Mouse (Mus musculus) kidney, postnatal 0 days (tissue): ENCODE measurements around the gene Rgs17. TPM values are rescaled to one million over a fixed set of nuclear protein-coding genes. Genes with fewer than 3 reads are reported as not detected.
"Not testable (repeated sequence)": the region's sequence is repeated elsewhere in the genome, so short reads cannot be mapped to it uniquely, and the experiment has no call there.

Experiments used
- ATAC-seq: fragments of 200-750 bp; cut with Nextera tagmentation; replicated peaks from 2 replicates; pipeline ENCODE4 v1.8.0; 2017; ENCODE audit warnings: low read depth, moderate number of reproducible peaks, moderate TSS enrichment, moderate library complexity; ENCODE audit not compliant: low FRiP score
- DNase-seq: peaks from one replicate; pipeline ENCODE4 v3.0.0-alpha.2; 2016; ENCODE audit warnings: low spot score
- H3K27ac ChIP-seq: fragments of 300-500 bp; sonication (generic); 2 replicates; pipeline ENCODE4 v1.5.1; 2014; ENCODE audit warnings: mild to moderate bottlenecking
- H3K27me3 ChIP-seq: fragments of 300-500 bp; sonication (generic); 2 replicates; pipeline ENCODE4 v1.6.1; 2014; ENCODE audit warnings: low read length, mixed read lengths; ENCODE audit not compliant: insufficient read depth
- H3K36me3 ChIP-seq: fragments of 300-500 bp; sonication (generic); 2 replicates; pipeline ENCODE4 v1.6.1; 2014; ENCODE audit warnings: low read length, mixed read lengths; ENCODE audit not compliant: insufficient read depth
- H3K4me1 ChIP-seq: fragments of 300-500 bp; sonication (generic); replicated peaks from 2 replicates; pipeline ENCODE4 v1.6.1; 2014; ENCODE audit warnings: antibody characterized with exemption, low read length, mixed read lengths; ENCODE audit not compliant: insufficient read depth
- H3K4me2 ChIP-seq: fragments of 300-500 bp; sonication (generic); 2 replicates; pipeline ENCODE4 v1.6.1; 2014; ENCODE audit warnings: mild to moderate bottlenecking, low read length, moderate library complexity, mixed read lengths
- H3K4me3 ChIP-seq: fragments of 300-500 bp; sonication (generic); replicated peaks from 2 replicates; pipeline ENCODE4 v1.5.1; 2014; ENCODE audit warnings: low read depth, low read length
- H3K9ac ChIP-seq: fragments of 300-500 bp; sonication (generic); 2 replicates; pipeline ENCODE4 v1.6.1; 2014; ENCODE audit warnings: low read depth, low read length
- H3K9me3 ChIP-seq: fragments of 300-500 bp; sonication (generic); replicated peaks from 2 replicates; pipeline ENCODE4 v1.6.1; 2016; ENCODE audit warnings: low read length, inconsistent platforms, mixed read lengths
- CTCF ChIP-seq: IDR thresholded peaks from 2 replicates; pipeline ENCODE4 v1.5.1; 2016; ENCODE audit warnings: antibody characterized with exemption, low read depth, mild to moderate bottlenecking, moderate library complexity
- WGBS: fragments of 180-500 bp; shearing (Covaris S2); extraction: QIAGEN DNeasy Blood & Tissue Kit; methylation state at CpG from one replicate; pipeline ENCODE4 v1.1.7; 2014; 5-methylcytosine and 5-hydroxymethylcytosine counted together
- polyA plus RNA-seq: library from polyadenylated mRNA; unstranded; fragments of >200 nt; fragmentation: Nextera tagmentation; extraction: Ambion mirVana; gene quantifications from 2 replicates; pipeline ENCODE4 v1.2.1, GENCODE M21; 2015

Rgs17 gene
- polyA plus RNA-seq: 0.36 and 0.64 TPM in 2 replicates

DNA sequence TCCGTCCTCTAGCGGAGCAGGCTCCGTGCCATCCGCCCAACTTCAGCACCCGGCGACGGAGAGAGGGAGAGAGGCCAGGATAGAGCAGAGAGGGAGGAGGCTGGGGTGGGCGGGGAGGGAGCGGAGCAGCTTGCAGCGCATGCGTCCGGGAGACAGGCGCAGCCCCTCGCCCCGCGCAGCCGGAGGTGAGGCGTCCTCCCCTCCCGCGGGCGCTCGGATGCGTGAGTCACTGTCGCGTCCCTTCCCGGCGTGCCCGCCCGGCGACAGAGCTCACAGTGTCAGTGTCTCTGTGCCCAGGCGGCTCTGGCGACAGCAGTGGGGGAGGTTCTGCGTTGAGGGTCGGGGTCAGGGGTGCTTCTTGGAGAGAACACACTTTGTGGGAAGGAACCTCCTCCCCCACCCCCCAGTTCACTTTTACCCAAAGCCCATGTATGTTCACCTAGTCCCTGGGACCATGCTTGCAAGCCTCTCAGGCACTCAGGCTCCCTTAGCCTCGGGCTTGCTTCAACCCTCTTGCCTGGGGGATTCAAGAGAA lies at the start of gene Rgs17:
Gene Rgs17 (minus strand): TSS at position 107 of the 535 bp plus-strand sequence.
- Histone ChIP-seq H3K9me3 (no peaks in the 10 kb centered on the region), H3K4me2 (peak within 1 kb of the TSS; percentile 97), H3K36me3 (no peaks in the 10 kb centered on the region), H3K9ac (peak within 1 kb of the TSS; percentile 37; the same call in 1 of the 2 replicates), H3K4me1 (no peaks in the 10 kb centered on the region; the same call in 1 of the 2 replicates), H3K4me3 (peak within 1 kb of the TSS; percentile 46), H3K27ac (no peak within 1 kb of the TSS), H3K27me3 (no peaks in the 10 kb centered on the region)
- no peak for TF ChIP-seq CTCF
- 0% methylated on average over 23 of the region's 35 CpGs for WGBS
- peak; percentile 67 for DNase-seq
- ATAC-seq: peak; percentile 83

- 68% methylated on average over 2 of the region's 2 CpGs for WGBS
- TF ChIP-seq CTCF: no peak
- Histone ChIP-seq H3K36me3 (no peaks in the 10 kb centered on the region), H3K9me3 (no peaks in the 10 kb centered on the region), H3K27me3 (no peaks in the 10 kb centered on the region), H3K4me1 (no peaks in the 10 kb centered on the region), H3K4me3 (no peak overlapping the region), H3K4me2 (no peak overlapping the region), H3K9ac (no peak overlapping the region), H3K27ac (no peak overlapping the region)
- DNase-seq (no peak), ATAC-seq (no peak)
Observed at GRCm38 (mm10) chr10:5967655-5968054, 45.5 kb upstream of the Rgs17 start.

DNA sequence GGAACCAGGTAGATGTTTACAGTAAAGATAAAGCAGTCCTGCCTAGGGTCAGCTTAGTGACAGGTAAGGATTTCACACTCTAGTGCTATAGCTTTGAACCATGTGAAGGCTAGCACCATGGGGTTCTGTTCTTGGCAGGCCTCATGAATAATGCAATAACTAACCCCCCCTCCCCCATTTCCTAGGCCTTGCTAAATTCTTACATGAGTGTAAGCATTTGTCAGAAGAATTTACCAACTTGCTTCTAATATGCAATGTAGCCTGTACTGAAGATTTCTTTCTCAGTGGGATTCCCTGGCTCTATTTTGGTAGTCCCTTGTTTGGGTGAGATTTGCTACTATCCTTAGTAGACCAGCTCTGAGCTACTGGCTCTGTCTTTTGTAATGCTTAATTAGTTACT lies 31.6 kb upstream of the Rgs17 start:
- not testable (repeated sequence) for DNase-seq, ATAC-seq, H3K27ac ChIP-seq, H3K4me1 ChIP-seq, H3K9me3 ChIP-seq, H3K27me3 ChIP-seq, H3K4me2 ChIP-seq, H3K36me3 ChIP-seq, H3K4me3 ChIP-seq, H3K9ac ChIP-seq

DNA sequence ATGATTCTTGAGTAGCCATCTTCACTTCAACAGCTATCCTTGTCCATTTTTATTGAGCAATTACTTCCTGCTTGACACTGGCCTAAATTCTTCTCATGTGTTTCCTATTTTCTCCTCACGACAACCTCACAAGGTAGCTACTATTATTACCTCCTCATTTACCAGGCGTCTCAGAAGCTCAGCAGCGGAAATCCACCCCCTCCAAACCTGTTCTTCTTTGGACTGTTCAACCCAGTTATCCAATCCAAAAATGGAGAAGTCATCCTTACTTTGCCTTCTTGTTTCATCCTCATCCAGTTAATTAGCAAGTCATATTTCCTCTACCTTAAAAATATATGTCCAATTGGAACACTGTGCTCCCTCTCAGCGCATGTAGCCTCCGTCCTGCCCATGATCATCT lies 2.1 kb upstream of the Rgs17 start:
- no peak overlapping the region for H3K4me3 ChIP-seq
- no peak overlapping the region for H3K4me2 ChIP-seq
- H3K27ac ChIP-seq: no peak overlapping the region
- no peak overlapping the region for H3K9ac ChIP-seq
- ATAC-seq (no peak), DNase-seq (no peak)
- no peaks in the 10 kb centered on the region; the same call in 1 of the 2 replicates for H3K4me1 ChIP-seq
- 75% methylated on average over 5 of the region's 5 CpGs for WGBS
- no peaks in the 10 kb centered on the region for H3K9me3 ChIP-seq
- H3K27me3 ChIP-seq: no peaks in the 10 kb centered on the region
- no peak for TF ChIP-seq CTCF
- H3K36me3 ChIP-seq: no peaks in the 10 kb centered on the region

- H3K4me3 ChIP-seq: no peak overlapping the region
- DNase-seq (peak; percentile 24), ATAC-seq (no peak)
- no peak overlapping the region for H3K9ac ChIP-seq
- H3K27ac ChIP-seq: no peak overlapping the region
- no peaks in the 10 kb centered on the region; the same call in 1 of the 2 replicates for H3K4me1 ChIP-seq
- no peak for TF ChIP-seq CTCF
- no peaks in the 10 kb centered on the region for H3K9me3 ChIP-seq
- 16% methylated on average over 9 of the region's 9 CpGs for WGBS
- H3K4me2 ChIP-seq: no peak overlapping the region
- H3K36me3 ChIP-seq: no peaks in the 10 kb centered on the region
- no peaks in the 10 kb centered on the region for H3K27me3 ChIP-seq
Observed at GRCm38 (mm10) chr10:5923096-5923495, 896 bp upstream of the Rgs17 start.

DNA sequence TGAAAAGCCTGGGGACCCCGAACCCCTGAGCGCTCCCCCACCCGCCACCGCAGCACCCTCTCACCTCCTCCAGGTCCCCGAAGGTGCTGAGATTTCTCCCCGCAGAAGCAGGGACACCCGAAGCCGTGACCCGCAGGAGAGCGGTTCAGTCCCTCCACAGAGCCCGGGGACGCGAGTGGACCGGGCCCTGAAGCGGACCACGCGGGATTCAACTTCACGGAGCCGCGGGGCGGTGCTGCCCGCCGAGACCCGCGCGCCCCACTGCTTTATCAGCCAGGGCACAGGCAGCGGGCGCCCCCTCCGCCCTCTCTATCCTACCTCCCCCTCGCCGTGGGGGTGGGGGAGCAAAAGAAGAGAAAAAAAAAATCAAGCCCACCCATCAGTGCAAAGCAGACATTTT lies 429 bp downstream of the Rgs17 start:
- under 1% methylated on average over 30 of the region's 31 CpGs for WGBS
- H3K27me3 ChIP-seq: no peaks in the 10 kb centered on the region
- H3K4me2 ChIP-seq: peak overlapping the region; percentile 97
- H3K36me3 ChIP-seq: no peaks in the 10 kb centered on the region
- no peak overlapping the region for H3K27ac ChIP-seq
- peak overlapping the region; percentile 37; the same call in 1 of the 2 replicates for H3K9ac ChIP-seq
- H3K4me1 ChIP-seq: no peaks in the 10 kb centered on the region; the same call in 1 of the 2 replicates
- peak overlapping the region; percentile 46 for H3K4me3 ChIP-seq
- no peak for TF ChIP-seq CTCF
- H3K9me3 ChIP-seq: no peaks in the 10 kb centered on the region
- ATAC-seq (no peak), DNase-seq (no peak)
